Mouse (Mus musculus) myocyte (in vitro differentiated cells): ENCODE results near the gene Phldb3.

ENCODE experiments used
- E2F4 ChIP-seq: IDR thresholded peaks from one replicate; pipeline ENCODE4 v1.6.1; 2011; ENCODE audit warnings: mild to moderate bottlenecking, control low read depth, moderate library complexity; ENCODE audit not compliant: insufficient read depth
- MAX ChIP-seq: IDR thresholded peaks from one replicate; pipeline ENCODE4 v1.6.1; 2011; ENCODE audit warnings: low read depth, mild to moderate bottlenecking, control low read depth
- MYOD1 ChIP-seq, 3 experiments: IDR thresholded peaks; one replicate each; pipeline ENCODE4 v1.6.1; 2011; ENCODE audit warnings: control low read depth in 2 of 3, low read depth in 2 of 3, mild to moderate bottlenecking in 2 of 3, moderate library complexity in 1 of 3; ENCODE audit not compliant: insufficient read length in 2 of 3, control insufficient read depth in 1 of 3
- MYOG ChIP-seq, 3 experiments: IDR thresholded peaks; one replicate each; pipeline ENCODE4 v1.6.1; 2011; ENCODE audit warnings: control low read depth in 2 of 3, low read depth in 2 of 3, mild to moderate bottlenecking in 2 of 3; ENCODE audit not compliant: insufficient read length in 2 of 3, control insufficient read depth in 1 of 3, insufficient read depth in 1 of 3
- POLR2A ChIP-seq: IDR thresholded peaks from one replicate; pipeline ENCODE4 v1.6.1; 2011; ENCODE audit warnings: low read depth, mild to moderate bottlenecking, control low read depth, moderate library complexity; ENCODE audit not compliant: insufficient read length
- POLR2AphosphoS2 ChIP-seq: IDR thresholded peaks from one replicate; pipeline ENCODE4 v1.6.1; 2011; ENCODE audit warnings: low read depth, control low read depth; ENCODE audit not compliant: insufficient read length
- SRF ChIP-seq: IDR thresholded peaks from one replicate; pipeline ENCODE4 v1.6.1; 2011; ENCODE audit warnings: low read depth; ENCODE audit not compliant: control insufficient read depth, insufficient read length
- TCF12 ChIP-seq: IDR thresholded peaks from one replicate; pipeline ENCODE4 v1.6.1; 2011; ENCODE audit warnings: mild to moderate bottlenecking, control low read depth; ENCODE audit not compliant: poor library complexity, insufficient read depth, severe bottlenecking
- TCF3 ChIP-seq: IDR thresholded peaks from one replicate; pipeline ENCODE4 v1.6.1; 2011; ENCODE audit warnings: low read depth, control low read depth; ENCODE audit not compliant: insufficient read length
- USF1 ChIP-seq: IDR thresholded peaks from one replicate; pipeline ENCODE4 v1.6.1; 2011; ENCODE audit warnings: low read depth, mild to moderate bottlenecking, control low read depth, moderate library complexity

DNA sequence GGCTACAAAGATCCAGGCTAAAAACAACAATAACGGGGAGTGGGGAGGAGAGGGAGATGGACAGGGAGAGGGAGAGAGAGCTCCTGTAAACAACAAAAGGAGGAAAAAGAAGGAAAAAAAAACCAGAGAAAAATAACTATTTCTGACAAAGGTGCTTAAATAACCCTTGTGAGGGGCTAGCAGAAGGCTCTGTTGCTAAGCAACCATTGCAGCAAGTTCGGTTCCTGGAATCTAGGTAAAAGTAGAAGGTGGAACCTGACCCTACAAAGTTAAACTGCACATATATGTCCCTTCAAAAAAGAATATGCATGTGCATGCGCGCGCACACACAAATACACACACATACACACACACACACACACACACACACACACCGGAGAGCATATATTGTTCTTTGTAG is 17.8 kb upstream of the Phldb3 start:
- TF ChIP-seq MYOD1 (IDR thresholded peaks at IDR 0.05; ENCODE audit: control insufficient read depth in 1 of 3, insufficient read length in 2 of 3, low read depth in 2 of 3) (no peak), POLR2A (no peak), USF1 (no peak), E2F4 (no peak), MAX (no peak), MYOG (IDR thresholded peaks at IDR 0.05; ENCODE audit: control insufficient read depth in 1 of 3, insufficient read depth in 1 of 3, insufficient read length in 2 of 3, low read depth in 2 of 3) (no peak), TCF12 (no peak), POLR2AphosphoS2 (no peak), TCF3 (no peak), SRF (no peak)
